Mouse (Mus musculus) MEL (cell line): Measurements from ENCODE around the gene Sash1. TPM values are rescaled to one million over a fixed set of nuclear protein-coding genes. Genes with fewer than 3 reads are reported as not detected.

Experiments used
- DNase-seq: peaks from one replicate; pipeline ENCODE4 v3.0.0; 2011; ENCODE audit warnings: low read depth, low spot score
- H3K27ac ChIP-seq: 2 replicates; pipeline ENCODE4 v1.5.1; 2012; ENCODE audit warnings: low read depth, mild to moderate bottlenecking, control low read depth, low read length, moderate library complexity; ENCODE audit not compliant: control insufficient read depth
- H3K27me3 ChIP-seq, 2 experiments: fragments of 150-350 bp in 1 of 2; sonication (generic) in 1 of 2; 2 replicates each; pipeline ENCODE4 v1.6.1; 2012; ENCODE audit warnings: low read length in 2 of 2, mild to moderate bottlenecking in 2 of 2, improper control_type of control experiment in 1 of 2, moderate library complexity in 1 of 2; ENCODE audit not compliant: insufficient read depth in 2 of 2, control insufficient read depth in 1 of 2
- H3K36me3 ChIP-seq, 2 experiments: 2 replicates each; pipeline ENCODE4 v1.6.1; 2012 to 2014; ENCODE audit warnings: low read length in 2 of 2, improper control_type of control experiment in 1 of 2, inconsistent platforms in 1 of 2, mild to moderate bottlenecking in 1 of 2; ENCODE audit not compliant: insufficient read depth in 2 of 2, control insufficient read depth in 1 of 2
- H3K4me1 ChIP-seq, 2 experiments: fragments of 150-350 bp in 1 of 2; sonication (generic) in 1 of 2; 2 replicates each; pipeline ENCODE4 v1.6.1; 2012; ENCODE audit warnings: low read length in 2 of 2, improper control_type of control experiment in 1 of 2, mild to moderate bottlenecking in 1 of 2; ENCODE audit not compliant: insufficient read depth in 2 of 2, control insufficient read depth in 1 of 2
- H3K4me3 ChIP-seq, 2 experiments: fragments of 150-350 bp in 1 of 2; sonication (generic) in 1 of 2; 2 replicates each; pipeline ENCODE4 v1.5.1; 2012; ENCODE audit warnings: low read depth in 2 of 2, low read length in 2 of 2, mild to moderate bottlenecking in 2 of 2, moderate library complexity in 2 of 2, control low read depth in 1 of 2, improper control_type of control experiment in 1 of 2; ENCODE audit not compliant: control insufficient read depth in 1 of 2, insufficient read depth in 1 of 2
- H3K79me2 ChIP-seq: 2 replicates; pipeline ENCODE4 v1.6.1; 2012; ENCODE audit warnings: mild to moderate bottlenecking, low read length, moderate library complexity; ENCODE audit not compliant: control insufficient read depth, poor library complexity, insufficient read depth
- H3K9ac ChIP-seq: 2 replicates; pipeline ENCODE4 v1.6.1; 2012; ENCODE audit warnings: low read depth, mild to moderate bottlenecking, control low read depth, low read length, moderate library complexity; ENCODE audit not compliant: control insufficient read depth, poor library complexity, severe bottlenecking
- H3K9me3 ChIP-seq: fragments of 150-350 bp; sonication (generic); replicated peaks from 2 replicates; pipeline ENCODE4 v1.6.1; 2012; ENCODE audit warnings: mild to moderate bottlenecking, low read length, improper control_type of control experiment, moderate library complexity; ENCODE audit not compliant: insufficient read depth
- BHLHE40 ChIP-seq: IDR thresholded peaks from 2 replicates; pipeline ENCODE4 v1.6.1; 2012; ENCODE audit warnings: low read depth, mild to moderate bottlenecking, inconsistent platforms, low read length, improper control_type of control experiment, borderline replicate concordance
- CHD2 ChIP-seq: IDR thresholded peaks from 2 replicates; pipeline ENCODE4 v1.6.1; 2011; ENCODE audit warnings: low read length, improper control_type of control experiment
- CTCF ChIP-seq, 3 experiments: IDR thresholded peaks in 2 of 3; conservative IDR thresholded peaks in 1 of 3; 2 replicates each; pipeline ENCODE4 v1.5.1; 2011 to 2012; ENCODE audit warnings: low read length in 3 of 3, low read depth in 2 of 3, mild to moderate bottlenecking in 2 of 3, improper control_type of control experiment in 1 of 3, inconsistent platforms in 1 of 3, mixed read lengths in 1 of 3, moderate library complexity in 1 of 3; ENCODE audit not compliant: control insufficient read depth in 1 of 3, insufficient read depth in 1 of 3, poor library complexity in 1 of 3, severe bottlenecking in 1 of 3
- E2F4 ChIP-seq: IDR thresholded peaks from 2 replicates; pipeline ENCODE4 v1.6.1; 2011; ENCODE audit warnings: low read depth, low read length, improper control_type of control experiment, borderline replicate concordance
- EP300 ChIP-seq, 2 experiments: IDR thresholded peaks; 2 replicates each; pipeline ENCODE4 v1.6.1; 2011; ENCODE audit warnings: improper control_type of control experiment in 2 of 2, low read length in 2 of 2, low read depth in 1 of 2, mild to moderate bottlenecking in 1 of 2
- ETS1 ChIP-seq: IDR thresholded peaks from 2 replicates; pipeline ENCODE4 v1.6.1; 2012; ENCODE audit warnings: low read depth, mild to moderate bottlenecking, inconsistent platforms, low read length, improper control_type of control experiment, moderate library complexity
- GABPA ChIP-seq: IDR thresholded peaks from 2 replicates; pipeline ENCODE4 v1.6.1; 2012; ENCODE audit warnings: low read depth, mild to moderate bottlenecking, inconsistent platforms, low read length, improper control_type of control experiment, moderate library complexity
- HCFC1 ChIP-seq: IDR thresholded peaks from 2 replicates; pipeline ENCODE4 v1.6.1; 2012; ENCODE audit warnings: low read depth, mild to moderate bottlenecking, inconsistent platforms, low read length, improper control_type of control experiment, moderate library complexity
- KAT2A ChIP-seq: conservative IDR thresholded peaks from 2 replicates; pipeline ENCODE4 v1.6.1; 2012; ENCODE audit warnings: low read depth, low read length, improper control_type of control experiment, inconsistent platforms
- MAFK ChIP-seq: IDR thresholded peaks from 2 replicates; pipeline ENCODE4 v1.6.1; 2011; ENCODE audit warnings: low read depth, mild to moderate bottlenecking, low read length, improper control_type of control experiment, borderline replicate concordance
- MAZ ChIP-seq: IDR thresholded peaks from 2 replicates; pipeline ENCODE4 v1.6.1; 2012; ENCODE audit warnings: low read depth, mild to moderate bottlenecking, inconsistent platforms, low read length, improper control_type of control experiment
- MEF2A ChIP-seq: IDR thresholded peaks from 2 replicates; pipeline ENCODE4 v1.6.1; 2014; ENCODE audit warnings: low read depth, mild to moderate bottlenecking, inconsistent platforms, low read length, improper control_type of control experiment; ENCODE audit not compliant: poor library complexity, insufficient replicate concordance, severe bottlenecking; ENCODE audit errors: extremely low read depth
- MYB ChIP-seq: IDR thresholded peaks from 2 replicates; pipeline ENCODE4 v1.6.1; 2011; ENCODE audit warnings: mild to moderate bottlenecking, low read depth, low read length, improper control_type of control experiment
- POLR2A ChIP-seq, 2 experiments: IDR thresholded peaks; 2 replicates each; pipeline ENCODE4 v1.6.1; 2011 to 2012; ENCODE audit warnings: low read length in 2 of 2, mild to moderate bottlenecking in 2 of 2, control low read depth in 1 of 2, improper control_type of control experiment in 1 of 2, low read depth in 1 of 2, moderate library complexity in 1 of 2; ENCODE audit not compliant: control insufficient read depth in 1 of 2, insufficient read depth in 1 of 2, poor library complexity in 1 of 2
- POLR2AphosphoS2 ChIP-seq: IDR thresholded peaks from 2 replicates; pipeline ENCODE4 v1.6.1; 2011; ENCODE audit warnings: low read length, improper control_type of control experiment
- POLR2AphosphoS5 ChIP-seq: IDR thresholded peaks from 2 replicates; pipeline ENCODE4 v1.6.1; 2012; ENCODE audit warnings: low read depth, borderline replicate concordance, mild to moderate bottlenecking, inconsistent platforms, low read length, moderate library complexity, mixed read lengths
- RAD21 ChIP-seq: IDR thresholded peaks from 2 replicates; pipeline ENCODE4 v1.6.1; 2011; ENCODE audit warnings: mild to moderate bottlenecking, low read depth, low read length, improper control_type of control experiment
- SMC3 ChIP-seq: IDR thresholded peaks from 2 replicates; pipeline ENCODE4 v1.6.1; 2011; ENCODE audit warnings: low read depth, low read length, improper control_type of control experiment
- TBP ChIP-seq: IDR thresholded peaks from 2 replicates; pipeline ENCODE4 v1.8.0; 2011; ENCODE audit warnings: low read depth, low read length, improper control_type of control experiment
- TCF12 ChIP-seq: IDR thresholded peaks from 2 replicates; pipeline ENCODE4 v1.6.1; 2014; ENCODE audit warnings: low read depth, mild to moderate bottlenecking, inconsistent platforms, low read length, improper control_type of control experiment, moderate library complexity
- UBTF ChIP-seq: IDR thresholded peaks from 2 replicates; pipeline ENCODE4 v1.6.1; 2012; ENCODE audit warnings: low read depth, mild to moderate bottlenecking, inconsistent platforms, low read length, improper control_type of control experiment, moderate library complexity, borderline replicate concordance; ENCODE audit not compliant: insufficient read depth
- USF2 ChIP-seq, 2 experiments: IDR thresholded peaks; 2 replicates each; pipeline ENCODE4 v1.6.1; 2011 to 2012; ENCODE audit warnings: improper control_type of control experiment in 2 of 2, low read length in 2 of 2, borderline replicate concordance in 1 of 2, inconsistent platforms in 1 of 2, low read depth in 1 of 2, mild to moderate bottlenecking in 1 of 2; ENCODE audit not compliant: insufficient read depth in 1 of 2
- ZC3H11A ChIP-seq: IDR thresholded peaks from 2 replicates; pipeline ENCODE4 v1.6.1; 2012; ENCODE audit warnings: low read depth, mild to moderate bottlenecking, inconsistent platforms, low read length, improper control_type of control experiment
- polyA plus RNA-seq, 2 experiments: library from polyadenylated mRNA; stranded (reverse) in 1 of 2; unstranded in 1 of 2; fragments of >175 nt in 1 of 2; fragments of >200 nt in 1 of 2; gene quantifications; 2 replicates each; pipeline versions ENCODE4 v1.2.1 to v1.2.4; 2012; ENCODE audit warnings: low replicate concordance in 2 of 2, low read depth in 1 of 2; ENCODE audit not compliant: insufficient read length in 2 of 2, insufficient read depth in 1 of 2, missing spikeins in 1 of 2
- total RNA-seq: library from RNA; depleted of rRNA; stranded (reverse); fragments of 300-350 nt; gene quantifications from 2 replicates; pipeline ENCODE4 v1.2.3, GENCODE M21; 2012

Sash1 gene
- total and polyA plus RNA-seq, 3 experiments: not detected

- no peak overlapping the region for H3K9ac ChIP-seq
- H3K27me3 ChIP-seq: no peaks in the 10 kb centered on the region
- DNase-seq: no peak
- H3K4me3 ChIP-seq: no peak overlapping the region
- H3K79me2 ChIP-seq: no peaks in the 10 kb centered on the region
- no peaks in the 10 kb centered on the region for H3K9me3 ChIP-seq
- H3K4me1 ChIP-seq: no peaks in the 10 kb centered on the region
- TF ChIP-seq USF2 (IDR thresholded peaks at IDR 0.05; ENCODE audit: borderline replicate concordance in 1 of 2, insufficient read depth in 1 of 2, low read depth in 1 of 2, low read length in 2 of 2): no peak
- no peak for TF ChIP-seq BHLHE40
- TF ChIP-seq MYB: no peak
- TF ChIP-seq HCFC1: no peak
- no peak for TF ChIP-seq MEF2A
- TF ChIP-seq ZC3H11A: no peak
- TF ChIP-seq EP300 (IDR thresholded peaks at IDR 0.05; ENCODE audit: low read depth in 1 of 2, low read length in 2 of 2): no peak
- TF ChIP-seq RAD21: no peak
- TF ChIP-seq, all 39 proteins: peak for 0
- Histone ChIP-seq H3K36me3 (no peaks in the 10 kb centered on the region), H3K27ac (no peak overlapping the region)
Observed at GRCm38 (mm10) chr10:8718831-8719230, 167.0 kb downstream of the Sash1 start.

- H3K4me3 ChIP-seq: no peak overlapping the region
- TF ChIP-seq GABPA (no peak), UBTF (no peak), CHD2 (no peak), MAFK (no peak), KAT2A (no peak), ETS1 (no peak), POLR2AphosphoS2 (no peak), BHLHE40 (no peak), POLR2AphosphoS5 (no peak), CTCF (IDR thresholded peaks at IDR 0.05 in 2 of 3, conservative IDR thresholded peaks at IDR 0.05 in 1 of 3; ENCODE audit: control insufficient read depth in 1 of 3, insufficient read depth in 1 of 3, low read depth in 2 of 3, low read length in 3 of 3, poor library complexity in 1 of 3, severe bottlenecking in 1 of 3) (no peak), E2F4 (no peak), RAD21 (no peak), TCF12 (no peak), MAZ (no peak), POLR2A (IDR thresholded peaks at IDR 0.05; ENCODE audit: control insufficient read depth in 1 of 2, insufficient read depth in 1 of 2, low read depth in 1 of 2, low read length in 2 of 2, poor library complexity in 1 of 2) (no peak), SMC3 (no peak), TBP (no peak)
- TF ChIP-seq, all 39 proteins: peak for 0
- Histone ChIP-seq H3K27me3 (no peaks in the 10 kb centered on the region), H3K9ac (no peak overlapping the region), H3K9me3 (no peaks in the 10 kb centered on the region), H3K4me1 (no peaks in the 10 kb centered on the region), H3K36me3 (no peaks in the 10 kb centered on the region), H3K27ac (no peak overlapping the region), H3K79me2 (no peaks in the 10 kb centered on the region)
- no peak for DNase-seq
Observed at GRCm38 (mm10) chr10:8717171-8717570, 168.7 kb downstream of the Sash1 start.
